Mouse (Mus musculus) T-helper 2 cell (primary cell): Measurements from ENCODE around the gene Olfr1441.

Experiments used
- in situ Hi-C: fragments of 300-600 bp; cut with MboI, MseI; formaldehyde crosslinking; loops from one replicate; pipeline ENCODE4 v1.15.1; 2025; ENCODE audit warnings: high pct_unique_total_duplicates

The Olfr1441 gene

GRCm38 (mm10) chr19:12417361-12417760 lies at the start of gene Olfr1441:
Gene Olfr1441 (plus strand): TSS chr19:12417433.
- in situ Hi-C loops = no loop called here

DNA sequence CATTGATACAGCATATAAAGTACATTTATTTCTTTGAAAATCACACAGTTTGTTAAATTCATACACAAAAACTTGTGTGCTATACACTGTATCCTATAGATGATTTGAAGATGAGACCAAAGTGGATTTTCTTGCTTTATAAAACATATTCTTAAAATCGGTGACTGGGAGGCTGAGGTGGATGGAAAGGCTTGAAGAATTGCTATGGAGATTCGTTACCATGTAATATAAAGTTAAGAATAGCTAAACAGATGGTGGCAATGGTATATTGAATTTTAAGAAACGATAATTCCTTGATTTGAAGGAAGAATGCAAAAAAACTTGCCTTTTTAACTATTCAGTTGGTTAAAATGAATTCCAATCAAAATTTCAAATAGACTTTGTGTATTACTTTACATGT lies 44.2 kb upstream of the Olfr1441 start:
- in situ Hi-C loops = no loop called here

DNA sequence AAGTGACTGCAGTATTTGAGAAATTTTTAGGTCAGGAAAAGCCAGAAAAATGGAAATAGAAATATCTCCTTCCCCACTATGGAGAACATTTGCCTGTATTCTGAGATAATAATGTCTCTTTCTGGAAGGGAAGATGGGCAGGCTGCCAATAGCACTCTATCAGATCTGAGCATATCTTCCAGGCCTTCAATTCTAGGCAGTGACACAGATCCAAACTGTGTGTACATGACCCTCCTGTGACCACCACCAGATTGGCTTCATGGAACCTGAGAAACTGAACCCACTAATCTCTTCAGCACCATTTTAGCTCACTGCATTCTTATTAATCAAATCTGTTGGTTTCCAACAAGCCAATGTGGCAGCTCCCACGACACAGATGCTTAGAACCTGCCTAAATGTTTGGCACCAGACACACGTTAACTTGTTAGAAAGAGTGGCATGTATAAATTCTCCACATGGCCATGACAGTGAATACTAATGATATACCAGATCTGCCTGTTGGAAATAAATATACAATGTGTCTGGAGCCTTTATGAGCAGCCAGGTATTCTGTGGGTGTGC lies 42.7 kb upstream of the Olfr1441 start:
- in situ Hi-C loops = no loop called here

DNA sequence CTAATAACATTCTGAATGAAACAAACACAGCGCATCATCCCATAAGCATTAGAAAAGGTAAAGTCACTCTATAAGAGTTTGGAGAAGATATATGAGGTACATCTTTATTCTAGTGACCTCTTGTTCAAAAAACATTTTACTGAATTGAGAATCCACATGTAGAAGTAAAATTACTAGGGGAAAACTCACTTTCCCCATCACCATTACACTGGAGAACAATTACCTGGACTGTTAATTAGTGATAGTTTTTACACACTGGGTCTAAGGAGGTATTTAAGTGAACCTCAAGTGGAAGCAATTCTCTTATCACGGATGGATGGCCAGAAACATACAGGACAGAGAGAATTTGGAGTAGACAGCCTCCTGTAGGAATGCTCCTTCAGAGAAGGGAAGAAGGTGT lies 30.3 kb upstream of the Olfr1441 start, which contains the start of gene Olfr1440:
Olfr1440 (plus strand) TSS at position 301 of the 400 bp plus-strand sequence.
- in situ Hi-C loops = no loop called here

GRCm38 (mm10) chr19:12413737-12414136 lies 3.5 kb upstream of the Olfr1441 start:
- in situ Hi-C loops = no loop called here

GRCm38 (mm10) chr19:12418312-12418711 lies 1.1 kb downstream of the Olfr1441 start:
- in situ Hi-C loops = no loop called here

DNA sequence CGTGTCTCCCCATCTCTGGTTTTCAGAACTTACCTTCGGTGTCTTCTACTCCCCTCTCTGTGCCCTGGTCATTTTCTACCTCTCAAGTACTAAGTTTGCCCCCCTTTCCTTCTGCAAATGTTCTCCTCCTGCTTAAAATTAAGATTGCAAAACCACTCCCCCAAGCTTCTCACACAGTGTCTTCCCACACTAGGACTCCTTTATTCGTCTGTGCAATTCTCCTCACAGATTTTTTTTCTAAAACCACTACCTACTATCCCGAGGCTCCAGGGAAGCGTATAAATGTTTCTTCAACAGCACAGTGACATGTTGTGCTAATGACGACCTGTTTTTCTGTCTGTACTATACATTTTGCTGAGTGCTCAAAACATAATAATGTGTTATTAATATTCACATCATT lies 3.3 kb downstream of the Olfr1441 start:
- in situ Hi-C loops = loop anchor here (5.0 kb wide), 1 partner anchor 288 kb away; no protein-coding TSS in a partner anchor

- in situ Hi-C loops = loop anchor here (5.0 kb wide), 1 partner anchor 289 kb away; no protein-coding TSS in a partner anchor
Measured at GRCm38 (mm10) chr19:12421680-12422079, 4.4 kb downstream of the Olfr1441 start.

DNA sequence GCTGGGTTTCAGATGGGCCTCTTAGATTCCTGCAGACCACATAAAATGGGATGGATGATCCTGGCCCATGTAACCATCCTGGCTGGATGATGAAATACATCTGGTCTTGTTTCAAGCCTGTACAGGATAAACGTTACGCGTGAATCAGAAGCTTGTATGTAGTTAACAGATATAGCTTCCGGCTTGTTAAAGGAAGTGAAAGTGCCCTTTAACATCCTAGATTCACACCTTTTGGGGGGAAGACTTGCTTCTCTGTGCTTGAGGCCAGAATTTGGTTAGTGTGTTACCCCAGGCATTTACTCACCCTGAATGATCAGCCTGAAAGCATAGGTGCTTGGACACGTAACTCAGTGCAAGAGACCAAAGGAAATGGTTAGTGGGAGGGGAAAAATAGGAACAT lies 9.9 kb downstream of the Olfr1441 start:
- in situ Hi-C loops = no loop called here

DNA sequence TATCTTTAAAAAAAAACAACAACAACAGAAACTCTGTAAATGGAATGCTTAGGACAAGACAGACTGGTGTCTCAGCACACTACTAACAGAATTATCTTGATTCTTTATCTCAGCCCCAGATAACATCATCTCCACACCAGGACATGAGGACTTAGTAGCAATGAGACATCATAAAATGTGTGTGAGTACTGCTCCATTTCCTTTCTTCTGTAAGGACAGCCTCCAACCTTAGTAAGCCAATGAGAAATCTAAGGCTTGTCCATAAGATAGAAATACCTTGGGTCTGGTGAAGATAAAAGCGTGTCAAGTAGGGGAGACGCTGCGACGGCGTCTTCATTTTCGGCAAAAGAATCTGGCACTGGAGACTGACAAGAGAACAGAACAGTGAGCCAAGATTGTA lies 10.4 kb downstream of the Olfr1441 start, which contains the start of gene Pfpl:
Pfpl (plus strand) TSS at position 301 of the 400 bp plus-strand sequence.
- in situ Hi-C loops = no loop called here

DNA sequence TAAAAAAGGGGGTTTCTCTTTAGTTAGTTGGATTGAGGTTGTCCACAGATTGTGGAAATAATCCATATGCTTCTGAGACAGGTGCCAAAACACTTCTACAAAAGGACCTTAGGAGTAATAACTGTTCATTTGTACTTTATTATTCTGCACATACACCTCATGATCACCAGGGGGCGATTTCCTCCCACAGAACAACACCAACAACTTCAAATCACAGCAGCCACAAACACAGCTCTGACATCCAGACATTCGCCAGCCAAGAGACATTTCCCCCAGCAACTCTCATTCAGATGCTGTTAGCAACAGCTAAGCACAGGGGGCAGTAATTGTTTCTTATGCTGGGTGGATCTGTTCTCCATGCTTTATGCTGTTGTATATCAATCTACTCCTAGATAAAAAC lies 15.8 kb downstream of the Olfr1441 start:
- in situ Hi-C loops = no loop called here

- in situ Hi-C loops = no loop called here
Measured at GRCm38 (mm10) chr19:12435011-12435416, 17.8 kb downstream of the Olfr1441 start.

GRCm38 (mm10) chr19:12435750-12436524 lies 18.7 kb downstream of the Olfr1441 start:
- in situ Hi-C loops = no loop called here

GRCm38 (mm10) chr19:12439581-12439980 lies 22.3 kb downstream of the Olfr1441 start:
- in situ Hi-C loops = no loop called here

- in situ Hi-C loops = no loop called here
Measured at GRCm38 (mm10) chr19:12440103-12440725, 23.0 kb downstream of the Olfr1441 start.

DNA sequence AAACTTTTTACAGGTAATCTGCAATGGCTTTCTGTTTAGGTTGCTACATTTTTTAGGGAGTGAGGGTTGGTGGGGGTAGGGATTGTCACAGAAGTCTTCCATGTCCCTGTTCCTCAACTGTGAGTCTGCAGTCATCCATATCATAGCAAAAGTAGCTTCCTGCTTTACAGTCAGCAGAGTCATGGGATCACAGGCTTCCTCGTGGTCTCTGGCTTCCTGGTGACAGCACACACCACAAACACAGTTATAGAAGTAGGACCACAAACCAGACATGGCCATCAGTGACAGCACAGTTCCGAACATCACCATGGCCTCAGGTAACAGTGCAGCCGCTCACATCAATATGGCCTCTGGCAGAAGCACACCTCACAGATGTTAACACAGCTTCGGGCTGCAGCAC lies 25.3 kb downstream of the Olfr1441 start:
- in situ Hi-C loops = no loop called here

GRCm38 (mm10) chr19:12445014-12445413 lies 27.8 kb downstream of the Olfr1441 start:
- in situ Hi-C loops = no loop called here

- in situ Hi-C loops = no loop called here
Measured at GRCm38 (mm10) chr19:12457401-12458066, 40.3 kb downstream of the Olfr1441 start.

- in situ Hi-C loops = no loop called here
Measured at GRCm38 (mm10) chr19:12459516-12459915, 42.3 kb downstream of the Olfr1441 start.

GRCm38 (mm10) chr19:12460282-12461249 lies 43.3 kb downstream of the Olfr1441 start, which contains the start of gene Mpeg1:
Gene Mpeg1 (plus strand): TSS chr19:12460779.
- in situ Hi-C loops = no loop called here
